Mouse (Mus musculus): ENCODE measurements around the gene Serpina3g. TPM values are rescaled to one million over a fixed set of nuclear protein-coding genes. Genes with fewer than 3 reads are reported as not detected.

Serpina3g gene
- polyA plus RNA-seq, 1 experiment: 0.04 TPM

- no peaks in the 10 kb centered on the region for H3K9me3 ChIP-seq (ENCODE audit: control insufficient read depth, low read length)
- no peaks in the 10 kb centered on the region for H3K27me3 ChIP-seq (ENCODE audit: control insufficient read depth)
- H3K4me3 ChIP-seq (replicated peaks): no peak within 1 kb of the TSS
- TF ChIP-seq TAL1 (IDR thresholded peaks at IDR 0.05; ENCODE audit: low read length) (no peak), GATA1 (IDR thresholded peaks at IDR 0.05; ENCODE audit: low read length) (no peak)
- no peaks in the 10 kb centered on the region for H3K4me1 ChIP-seq (ENCODE audit: control insufficient read depth)
- H3K36me3 ChIP-seq (ENCODE audit: control insufficient read depth): no peaks in the 10 kb centered on the region
Observed at GRCm38 (mm10) chr12:104262863-104263262, 26.8 kb downstream of the Serpina3g start, which contains the start of gene Serpina3i. TSS of gene Serpina3i (plus strand) at chr12:104263122.

GRCm38 (mm10) chr12:104266374-104266773 is 30.3 kb downstream of the Serpina3g start:
- no peaks in the 10 kb centered on the region for H3K36me3 ChIP-seq (ENCODE audit: control insufficient read depth)
- H3K9me3 ChIP-seq (ENCODE audit: control insufficient read depth, low read length): no peaks in the 10 kb centered on the region
- H3K4me3 ChIP-seq (replicated peaks): no peak overlapping the region
- no peaks in the 10 kb centered on the region for H3K4me1 ChIP-seq (ENCODE audit: control insufficient read depth)
- TF ChIP-seq TAL1 (IDR thresholded peaks at IDR 0.05; ENCODE audit: low read length) (no peak), GATA1 (IDR thresholded peaks at IDR 0.05; ENCODE audit: low read length) (no peak)
- H3K27me3 ChIP-seq (ENCODE audit: control insufficient read depth): no peaks in the 10 kb centered on the region

- no peaks in the 10 kb centered on the region for H3K27me3 ChIP-seq (ENCODE audit: control insufficient read depth)
- no peak overlapping the region for H3K4me3 ChIP-seq (replicated peaks)
- H3K9me3 ChIP-seq (ENCODE audit: control insufficient read depth, low read length): peaks cover 25% of the 10 kb centered on the region
- H3K36me3 ChIP-seq (ENCODE audit: control insufficient read depth): no peaks in the 10 kb centered on the region
- TF ChIP-seq TAL1 (IDR thresholded peaks at IDR 0.05; ENCODE audit: low read length) (no peak), GATA1 (IDR thresholded peaks at IDR 0.05; ENCODE audit: low read length) (no peak)
- H3K4me1 ChIP-seq (ENCODE audit: control insufficient read depth): no peaks in the 10 kb centered on the region
Observed at GRCm38 (mm10) chr12:104278216-104279055, 42.4 kb downstream of the Serpina3g start.

- Histone ChIP-seq H3K4me1 (ENCODE audit: control insufficient read depth) (no peaks in the 10 kb centered on the region), H3K36me3 (ENCODE audit: control insufficient read depth) (no peaks in the 10 kb centered on the region), H3K4me3 (replicated peaks) (no peak overlapping the region), H3K27me3 (ENCODE audit: control insufficient read depth) (no peaks in the 10 kb centered on the region), H3K9me3 (ENCODE audit: control insufficient read depth, low read length) (peaks cover 26% of the 10 kb centered on the region)
- no peak for TF ChIP-seq GATA1 (IDR thresholded peaks at IDR 0.05; ENCODE audit: low read length)
- no peak for TF ChIP-seq TAL1 (IDR thresholded peaks at IDR 0.05; ENCODE audit: low read length)
Observed at GRCm38 (mm10) chr12:104279056-104279435, 43.0 kb downstream of the Serpina3g start.

- H3K4me3 ChIP-seq (replicated peaks): no peak overlapping the region
- H3K27me3 ChIP-seq (ENCODE audit: control insufficient read depth): no peaks in the 10 kb centered on the region
- TF ChIP-seq GATA1 (IDR thresholded peaks at IDR 0.05; ENCODE audit: low read length) (no peak), TAL1 (IDR thresholded peaks at IDR 0.05; ENCODE audit: low read length) (no peak)
- no peaks in the 10 kb centered on the region for H3K36me3 ChIP-seq (ENCODE audit: control insufficient read depth)
- H3K4me1 ChIP-seq (ENCODE audit: control insufficient read depth): no peaks in the 10 kb centered on the region
- peaks cover 25% of the 10 kb centered on the region for H3K9me3 ChIP-seq (ENCODE audit: control insufficient read depth, low read length)
Observed at GRCm38 (mm10) chr12:104283380-104283779, 47.3 kb downstream of the Serpina3g start.

GRCm38 (mm10) chr12:104288336-104288735 is 52.3 kb downstream of the Serpina3g start:
- H3K4me3 ChIP-seq (replicated peaks): no peak overlapping the region
- H3K9me3 ChIP-seq (ENCODE audit: control insufficient read depth, low read length): 0 out of 2 replicates have a peak, but pooled peaks cover 2% of the 10 kb centered on the region
- TF ChIP-seq TAL1 (IDR thresholded peaks at IDR 0.05; ENCODE audit: low read length) (no peak), GATA1 (IDR thresholded peaks at IDR 0.05; ENCODE audit: low read length) (no peak)
- H3K4me1 ChIP-seq (ENCODE audit: control insufficient read depth): no peaks in the 10 kb centered on the region
- H3K36me3 ChIP-seq (ENCODE audit: control insufficient read depth): no peaks in the 10 kb centered on the region
- no peaks in the 10 kb centered on the region for H3K27me3 ChIP-seq (ENCODE audit: control insufficient read depth)

GRCm38 (mm10) chr12:104289872-104290271 is 53.8 kb downstream of the Serpina3g start:
- TF ChIP-seq TAL1 (IDR thresholded peaks at IDR 0.05; ENCODE audit: low read length): no peak
- TF ChIP-seq GATA1 (IDR thresholded peaks at IDR 0.05; ENCODE audit: low read length): no peak
- H3K27me3 ChIP-seq (ENCODE audit: control insufficient read depth): no peaks in the 10 kb centered on the region
- no peaks in the 10 kb centered on the region for H3K4me1 ChIP-seq (ENCODE audit: control insufficient read depth)
- no peaks in the 10 kb centered on the region for H3K36me3 ChIP-seq (ENCODE audit: control insufficient read depth)
- no peak overlapping the region for H3K4me3 ChIP-seq (replicated peaks)
- H3K9me3 ChIP-seq (ENCODE audit: control insufficient read depth, low read length): no peaks in the 10 kb centered on the region

Other genes with a start within 250 kb of the Serpina3g start
- gene Serpina11, start 246.3 kb upstream of the Serpina3g start, polyA plus RNA-seq (2012): not detected in 2 replicates
- not detected in 2 replicates for gene Serpina9, start 222.5 kb upstream of the Serpina3g start, polyA plus RNA-seq (2012)
- gene Serpina12, start 191.8 kb upstream of the Serpina3g start, polyA plus RNA-seq (2012): 0.03 TPM in 1 of 2 replicates, not detected in the other
- not detected in 2 replicates for gene Serpina5, start 135.1 kb upstream of the Serpina3g start, polyA plus RNA-seq (2012)
- gene Serpina3a, start 123.5 kb upstream of the Serpina3g start, polyA plus RNA-seq (2012): not detected in 2 replicates
- not detected in 2 replicates for gene Serpina3b, start 108.2 kb upstream of the Serpina3g start, polyA plus RNA-seq (2012)
- not detected in 2 replicates for gene Serpina3c, start 82.4 kb upstream of the Serpina3g start, polyA plus RNA-seq (2012)
- not detected in 2 replicates for gene Serpina3f, start 21.7 kb upstream of the Serpina3g start, polyA plus RNA-seq (2012)
- not detected in 2 replicates for gene Serpina3i, start 26.9 kb downstream of the Serpina3g start, polyA plus RNA-seq (2012)
- gene Serpina3j, start 78.3 kb downstream of the Serpina3g start, polyA plus RNA-seq (2012): not detected in 2 replicates
- gene Serpina3k, start 102.2 kb downstream of the Serpina3g start, polyA plus RNA-seq (2012): not detected in 2 replicates
- not detected in 2 replicates for gene Serpina3m, start 102.2 kb downstream of the Serpina3g start, polyA plus RNA-seq (2012)
- gene Serpina3n, start 170.5 kb downstream of the Serpina3g start, polyA plus RNA-seq (2012): not detected in 2 replicates
- gene Gsc, start 237.1 kb downstream of the Serpina3g start, polyA plus RNA-seq (2012): not detected in 2 replicates

Data from erythroblast, embryonic 14.5 days (primary cell).